In the genomic region with DNA sequence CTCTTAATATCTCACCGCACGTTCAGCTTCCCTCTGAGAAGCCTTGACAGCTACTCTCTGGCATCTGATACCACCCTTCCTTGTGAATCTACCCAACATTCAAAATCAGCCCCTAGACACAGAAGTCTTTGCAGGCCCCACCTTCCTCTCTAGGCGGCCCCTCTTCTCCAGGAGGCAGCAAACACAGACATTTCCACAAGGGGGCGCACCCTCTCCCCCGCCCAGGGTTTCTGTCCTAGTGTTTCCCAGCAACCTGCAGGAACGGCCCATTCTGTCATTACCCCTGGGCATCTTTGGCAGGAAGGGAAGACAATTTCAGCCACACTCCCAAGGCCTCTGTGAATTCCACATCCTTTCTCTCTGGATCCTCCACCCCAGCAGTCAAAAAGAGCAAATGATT, we compare ENCODE assay signal across 8 mouse cellular contexts.
A peak's percentile ranks its signal among the peaks of the same experiment; 100 is the strongest.
DNase-seq lines count a peak whose midpoint lies in the region; ATAC-seq and TF ChIP-seq lines count a peak whose summit lies in the region.

No protein-coding gene starts in this region.

- no peak overlapping the region for H3K27ac ChIP-seq in neural tube, embryonic 15.5 days (replicated peaks)
- H3K27ac ChIP-seq in liver, embryonic 14.5 days = no peak overlapping the region

- H3K9me3 ChIP-seq in neural tube, embryonic 15.5 days (replicated peaks) = no peaks in the 10 kb centered on the region
- no peaks in the 10 kb centered on the region for H3K9me3 ChIP-seq in liver, embryonic 14.5 days (ENCODE audit: control insufficient read depth, low read length)

- peak; percentile 83 for TF ChIP-seq CTCF in liver, embryonic 14.5 days (IDR thresholded peaks at IDR 0.05; ENCODE audit: low read depth)

- peaks cover 29% of the 10 kb centered on the region for H3K36me3 ChIP-seq in neural tube, embryonic 15.5 days
- H3K36me3 ChIP-seq in liver, embryonic 14.5 days (replicated peaks; ENCODE audit: control insufficient read depth, insufficient read depth, low read depth) = no peaks in the 10 kb centered on the region

- no peak for ATAC-seq in neural tube, embryonic 15.5 days (ENCODE audit: low FRiP score)
- ATAC-seq in liver, embryonic 14.5 days (ENCODE audit: insufficient read depth) = no peak

- no peak overlapping the region for H3K4me2 ChIP-seq in neural tube, embryonic 15.5 days
- H3K4me2 ChIP-seq in liver, embryonic 14.5 days (ENCODE audit: low read depth) = no peak overlapping the region

- no peak for TF ChIP-seq EP300 in liver, embryonic 14.5 days (IDR thresholded peaks at IDR 0.05; ENCODE audit: low read depth)

- no peaks in the 10 kb centered on the region for H3K27me3 ChIP-seq in neural tube, embryonic 15.5 days (replicated peaks)
- H3K27me3 ChIP-seq in liver, embryonic 14.5 days (ENCODE audit: control insufficient read depth, insufficient read depth, low read length) = no peaks in the 10 kb centered on the region

- WGBS in neural tube, embryonic 15.5 days = 32% methylated on average over 6 of the region's 6 CpGs
- WGBS in liver, embryonic 14.5 days (ENCODE audit: insufficient replicate concordance) = 37% methylated on average over 6 of the region's 6 CpGs

- peaks cover 27% of the 10 kb centered on the region for H3K4me1 ChIP-seq in neural tube, embryonic 15.5 days
- no peaks in the 10 kb centered on the region for H3K4me1 ChIP-seq in liver, embryonic 14.5 days (replicated peaks; ENCODE audit: control insufficient read depth in 2 of 2, insufficient read depth in 2 of 2, low read length in 1 of 2)

- H3K4me3 ChIP-seq in neural tube, embryonic 15.5 days (replicated peaks) = no peak overlapping the region
- H3K4me3 ChIP-seq in liver, embryonic 14.5 days (ENCODE audit: insufficient read depth in 1 of 2, low read depth in 2 of 2, low read length in 2 of 2) = no peak overlapping the region

- no peak overlapping the region for H3K9ac ChIP-seq in neural tube, embryonic 15.5 days (replicated peaks)
- H3K9ac ChIP-seq in liver, embryonic 14.5 days (replicated peaks) = no peak overlapping the region

- DNase-seq in neural tube, embryonic 10.5 days (ENCODE audit: extremely low spot score, low spot score) = peak; percentile 71
- DNase-seq in adipocyte (ENCODE audit: low spot score) (peak; percentile 51), MN1 (ENCODE audit: low spot score) (no peak)
- peak; percentile 56 to 59 for DNase-seq in cerebellum, postnatal 36 days
- peak; percentile 80 to 83 for DNase-seq in heart, postnatal 14 days
- DNase-seq in liver, embryonic 14.5 days (ENCODE audit: low read depth in 3 of 3, low spot score in 3 of 3) = peak; percentile 9 to 27 (median 20)
- DNase-seq in retina, embryonic 14.5 days (ENCODE audit: low spot score) = peak; percentile 77

- intact Hi-C loops in heart, postnatal 14 days (cut with DNase I) = loop anchor here (2.0 to 5.0 kb wide), 3 partner anchors 48 to 126 kb away; a partner anchor contains a TSS
